In genomic region chr4:57927464-57928205, GRCm38 (mm10) we compare ENCODE assay signal across 9 mouse cellular contexts. TPM values are rescaled to one million over a fixed set of nuclear protein-coding genes. Genes with fewer than 3 reads are reported as not detected.
A peak's percentile ranks its signal among the peaks of the same experiment; 100 is the strongest.
DNase-seq lines count a peak whose midpoint lies in the region; ATAC-seq and TF ChIP-seq lines count a peak whose summit lies in the region.
"Had no signal": no experiment of that assay in that cellular context is flagged by ENCODE, and none has a peak within 500 bp of the region (broad histone marks: within the 10 kb centered on the region; RNA-seq: fewer than 3 reads in every experiment).

No protein-coding gene starts in this region.

- no peaks in the 10 kb centered on the region for H3K36me3 ChIP-seq in midbrain, embryonic 16.5 days (ENCODE audit: control insufficient read depth, insufficient read depth, low read length)
- H3K36me3 ChIP-seq: limb, embryonic 12.5 days had no signal

- no peaks in the 10 kb centered on the region; the same call in 1 of the 2 replicates for H3K9me3 ChIP-seq in midbrain, embryonic 16.5 days (replicated peaks; ENCODE audit: control insufficient read depth, low read length, poor library complexity, severe bottlenecking)

- H3K4me1 ChIP-seq in midbrain, embryonic 16.5 days (ENCODE audit: control insufficient read depth, insufficient read depth, low read length) = peaks cover 2% of the 10 kb centered on the region; the same call in 1 of the 2 replicates
- H3K4me1 ChIP-seq: limb, embryonic 12.5 days had no signal

- no peaks in the 10 kb centered on the region for H3K27me3 ChIP-seq in midbrain, embryonic 16.5 days (ENCODE audit: control insufficient read depth, insufficient read depth, low read depth, low read length)
- H3K27me3 ChIP-seq: limb, embryonic 12.5 days had no signal

- no peak overlapping the region for H3K9ac ChIP-seq in midbrain, embryonic 16.5 days (ENCODE audit: low read depth, low read length)
- H3K9ac ChIP-seq: limb, embryonic 12.5 days had no signal

- intact Hi-C loops in gastrocnemius, adult 2 months (cut with DNase I) = loop anchor here (5.0 kb wide), 1 partner anchor 150 kb away; no protein-coding TSS in a partner anchor

- 22% methylated on average over 3 of the region's 3 CpGs for WGBS in midbrain, embryonic 16.5 days

- H3K27ac ChIP-seq in gastrocnemius, adult 2 months = no peak overlapping the region
- no peak overlapping the region for H3K27ac ChIP-seq in midbrain, embryonic 16.5 days (ENCODE audit: low read length)
- H3K27ac ChIP-seq: limb, embryonic 12.5 days had no signal

- H3K4me3 ChIP-seq in gastrocnemius, adult 2 months = no peak overlapping the region
- no peak overlapping the region for H3K4me3 ChIP-seq in midbrain, embryonic 16.5 days (ENCODE audit: low read depth, low read length)
- H3K4me3 ChIP-seq: limb, embryonic 12.5 days had no signal

- no peak overlapping the region for H3K4me2 ChIP-seq in midbrain, embryonic 16.5 days (ENCODE audit: low read length)
- H3K4me2 ChIP-seq: limb, embryonic 12.5 days had no signal

- DNase-seq in gastrocnemius, adult 2 months = no peak
- DNase-seq in gastrocnemius, adult 8-10 months (ENCODE audit: low spot score in 2 of 2) = no peak
- DNase-seq in CD4-positive helper T cell, adult 2 months (ENCODE audit: low read depth, low spot score) = peak; percentile 44
- peak; percentile 23 to 37 for DNase-seq in cerebellum, postnatal 25 days
- peak; percentile 35 for DNase-seq in kidney, adult 11 months
- DNase-seq in yolk sac, embryonic 10.5 days (ENCODE audit: low spot score) = no peak
- DNase-seq in layer of hippocampus, adult 9-10 months (ENCODE audit: low spot score) = no peak

- TF ChIP-seq CTCF in gastrocnemius, adult 2 months (IDR thresholded peaks at IDR 0.05) = peak; percentile 70

- peak; percentile 79; the same call in 1 of the 2 replicates for ATAC-seq in midbrain, embryonic 16.5 days

RNA-seq across cellular contexts. Expression of gene D630039A03Rik, which starts 11.5 kb away (rescaled TPM):
- under 1 TPM in 1 of 2 experiments, not detected in 1; 0.28 TPM for total RNA-seq in gastrocnemius, adult 2 months (2021)
- total RNA-seq in gastrocnemius, adult 8-10 months (2022) = under 1 TPM in 1 of 4 experiments, not detected in 3; 0.16 TPM
- polyA plus RNA-seq in midbrain, embryonic 16.5 days (2015; fragmentation: Nextera tagmentation; extraction: Ambion mirVana) = 0.11 TPM in 1 of 2 replicates, not detected in the other

RNA-seq across cellular contexts. Expression of gene Txn1, which starts 28.6 kb away (rescaled TPM):
- total RNA-seq in gastrocnemius, adult 2 months (2021) = 10 to 100 TPM; 74.7 to 77.6 TPM
- 10 to 100 TPM; 59.0 to 75.2 (median 65.4) TPM for total RNA-seq in gastrocnemius, adult 8-10 months (2022)
- 289 and 307 TPM in 2 replicates for polyA plus RNA-seq in midbrain, embryonic 16.5 days (2015; fragmentation: Nextera tagmentation; extraction: Ambion mirVana)

Comparison
In these comparisons a context has a peak if more than half of its experiments do, and no peak if none do; other contexts are left out.
1. DNase-seq: peak in CD4-positive helper T cell, adult 2 months (single experiment), cerebellum, postnatal 25 days (2 of 2) and kidney, adult 11 months (single experiment); none in gastrocnemius, adult 2 months (single experiment), gastrocnemius, adult 8-10 months (0 of 2), yolk sac, embryonic 10.5 days (single experiment) and layer of hippocampus, adult 9-10 months (single experiment).